Mouse (Mus musculus): ENCODE results near the gene Syne3.

GRCm38 (mm10) chr12:104933217-104933616, 76.4 kb downstream of the Syne3 start:
- TF ChIP-seq TCF12 (IDR thresholded peaks at IDR 0.05; ENCODE audit: insufficient read depth, poor library complexity, severe bottlenecking) = no peak
- TF ChIP-seq POLR2A (IDR thresholded peaks at IDR 0.05; ENCODE audit: insufficient read length, low read depth) = no peak
- no peak for TF ChIP-seq USF1 (IDR thresholded peaks at IDR 0.05; ENCODE audit: low read depth)
- no peak for TF ChIP-seq MAX (IDR thresholded peaks at IDR 0.05; ENCODE audit: low read depth)
- TF ChIP-seq POLR2AphosphoS2 (IDR thresholded peaks at IDR 0.05; ENCODE audit: insufficient read length, low read depth) = no peak
- no peak for TF ChIP-seq MYOG (IDR thresholded peaks at IDR 0.05; ENCODE audit: control insufficient read depth in 1 of 3, insufficient read depth in 1 of 3, insufficient read length in 2 of 3, low read depth in 2 of 3)
- no peak for TF ChIP-seq MYOD1 (IDR thresholded peaks at IDR 0.05; ENCODE audit: control insufficient read depth in 1 of 3, insufficient read length in 2 of 3, low read depth in 2 of 3)
